Mouse (Mus musculus) brain, adult 2 months (tissue): ENCODE data around the gene Cd27.

Experiments
- DNase-seq: peaks from one replicate; pipeline ENCODE4 v3.0.0; 2011; ENCODE audit warnings: low read depth, low spot score

The Cd27 gene

GRCm38 (mm10) chr6:125252285-125252684 is 15.5 kb upstream of the Cd27 start:
- peak; percentile 27 for DNase-seq

- DNase-seq, result no peak
These were observed 7.7 kb upstream of the Cd27 start for GRCm38 (mm10) chr6:125244551-125244950.

- DNase-seq, result no peak
These were observed 4.8 kb upstream of the Cd27 start for GRCm38 (mm10) chr6:125241566-125241965.

GRCm38 (mm10) chr6:125240617-125241016 is 3.8 kb upstream of the Cd27 start:
- no peak for DNase-seq

- no peak for DNase-seq
These were observed 2.7 kb upstream of the Cd27 start for GRCm38 (mm10) chr6:125239547-125239946.

GRCm38 (mm10) chr6:125238396-125238795 is 1.6 kb upstream of the Cd27 start:
- DNase-seq, result no peak

GRCm38 (mm10) chr6:125237421-125237820 is 611 bp upstream of the Cd27 start:
- DNase-seq, result peak; percentile 58

GRCm38 (mm10) chr6:125236341-125236740 is 469 bp downstream of the Cd27 start:
- no peak for DNase-seq

- DNase-seq, result no peak
These were observed 2.3 kb downstream of the Cd27 start for GRCm38 (mm10) chr6:125234520-125234828.

- DNase-seq, result no peak
These were observed 2.8 kb downstream of the Cd27 start for GRCm38 (mm10) chr6:125233816-125234519.

GRCm38 (mm10) chr6:125232516-125232915 is 4.3 kb downstream of the Cd27 start:
- DNase-seq, result no peak

- DNase-seq, result no peak
These were observed 4.8 kb downstream of the Cd27 start for GRCm38 (mm10) chr6:125232045-125232437.

GRCm38 (mm10) chr6:125231117-125232044 is 5.4 kb downstream of the Cd27 start, which contains the start of gene Tapbpl:
Tapbpl (minus strand) TSS chr6:125231860.
- DNase-seq, result peak; percentile 90

- DNase-seq, result no peak
These were observed 6.2 kb downstream of the Cd27 start for GRCm38 (mm10) chr6:125230571-125230970.

GRCm38 (mm10) chr6:125225518-125226115 is 11.2 kb downstream of the Cd27 start:
- DNase-seq, result peak; percentile 83

GRCm38 (mm10) chr6:125222577-125222976 is 14.2 kb downstream of the Cd27 start:
- no peak for DNase-seq

- no peak for DNase-seq
These were observed 14.7 kb downstream of the Cd27 start for GRCm38 (mm10) chr6:125222146-125222545.

- no peak for DNase-seq
These were observed 15.6 kb downstream of the Cd27 start for GRCm38 (mm10) chr6:125221115-125221745.

- peak; percentile 83 for DNase-seq
These were observed 17.8 kb downstream of the Cd27 start for GRCm38 (mm10) chr6:125218963-125219362.

GRCm38 (mm10) chr6:125217899-125218298 is 18.9 kb downstream of the Cd27 start:
- DNase-seq, result peak; percentile 47

- DNase-seq, result peak; percentile 51
These were observed 19.9 kb downstream of the Cd27 start for GRCm38 (mm10) chr6:125216898-125217297.
